11 mouse cellular contexts compared by ENCODE assay signal in the genomic region with DNA sequence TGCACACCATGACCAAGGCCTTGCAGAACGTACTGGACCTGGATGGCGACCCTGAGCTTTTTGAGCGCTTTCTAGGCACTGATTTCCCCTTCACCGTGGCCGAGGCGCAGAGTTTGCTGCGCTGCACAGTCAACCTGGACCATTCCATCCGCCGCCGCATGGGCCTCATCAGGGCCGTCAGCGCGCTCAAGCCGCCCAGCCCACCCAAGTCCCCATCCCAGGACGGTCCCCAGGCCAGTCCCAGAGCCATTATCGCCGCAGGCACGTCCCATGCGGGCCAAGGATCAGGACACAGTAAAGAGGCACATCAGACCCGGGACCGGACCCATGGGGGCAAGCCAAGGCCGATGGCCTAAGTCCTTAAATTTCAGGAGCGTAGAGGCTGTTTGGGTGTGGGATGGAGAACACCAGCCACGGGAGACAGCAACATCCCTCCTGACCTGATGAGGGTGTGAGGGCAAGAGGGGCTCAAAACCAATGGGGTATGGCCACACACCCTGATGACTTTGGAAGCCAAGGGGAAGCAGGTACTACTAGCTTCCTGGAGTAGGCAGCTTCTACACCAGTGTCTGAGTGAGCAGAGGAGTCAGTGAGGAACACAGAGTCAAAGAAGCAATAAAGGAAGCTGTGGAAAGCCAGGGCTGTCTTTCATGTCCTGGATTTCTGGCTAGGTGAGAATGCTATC. TPM values are rescaled to one million over a fixed set of nuclear protein-coding genes. Genes with fewer than 3 reads are reported as not detected.
DNase-seq lines count a peak whose midpoint lies in the region; ATAC-seq and TF ChIP-seq lines count a peak whose summit lies in the region.
"Had no signal": no experiment of that assay in that cellular context is flagged by ENCODE, and none has a peak within 500 bp of the region (broad histone marks: within the 10 kb centered on the region; RNA-seq: fewer than 3 reads in every experiment).

No protein-coding gene starts in this region.

- H3K4me2 ChIP-seq in forebrain, embryonic 11.5 days (ENCODE audit: low read depth, low read length, severe bottlenecking): peak overlapping the region; percentile 63
- peak overlapping the region; percentile 68 for H3K4me2 ChIP-seq in neural tube, embryonic 14.5 days (ENCODE audit: low read depth, low read length)

- peak; percentile 45 for ATAC-seq in forebrain, embryonic 11.5 days (replicated peaks; ENCODE audit: low FRiP score)
- peak; percentile 19; the same call in 1 of the 2 replicates for ATAC-seq in neural tube, embryonic 14.5 days (ENCODE audit: low read depth)
- ATAC-seq: inflammation-experienced regulatory T-cells, adult 6 months had no signal

- peak overlapping the region; percentile 40 for H3K4me3 ChIP-seq in left cerebral cortex, adult 2 months
- H3K4me3 ChIP-seq in forebrain, embryonic 11.5 days (ENCODE audit: low read depth, low read length): peak overlapping the region; percentile 34
- peak overlapping the region; percentile 59 for H3K4me3 ChIP-seq in limb, embryonic 10.5 days
- peak overlapping the region; percentile 33 for H3K4me3 ChIP-seq in neural tube, embryonic 14.5 days (ENCODE audit: low read depth, low read length)
- H3K4me3 ChIP-seq: myocyte had no signal

- H3K36me3 ChIP-seq in forebrain, embryonic 11.5 days (ENCODE audit: control insufficient read depth, insufficient read depth, low read length): no peaks in the 10 kb centered on the region; the same call in 1 of the 2 replicates
- H3K36me3 ChIP-seq in limb, embryonic 10.5 days: peaks cover 15% of the 10 kb centered on the region
- H3K36me3 ChIP-seq in neural tube, embryonic 14.5 days (ENCODE audit: control insufficient read depth, insufficient read depth, low read length): peaks cover 4% of the 10 kb centered on the region; the same call in 1 of the 2 replicates

- peaks cover 10% of the 10 kb centered on the region for H3K4me1 ChIP-seq in forebrain, embryonic 11.5 days (replicated peaks; ENCODE audit: control insufficient read depth, insufficient read depth, low read length)
- H3K4me1 ChIP-seq in limb, embryonic 10.5 days: peaks cover 30% of the 10 kb centered on the region
- H3K4me1 ChIP-seq in neural tube, embryonic 14.5 days (ENCODE audit: control insufficient read depth, insufficient read depth, low read length): peaks cover 18% of the 10 kb centered on the region

- no peaks in the 10 kb centered on the region for H3K9me3 ChIP-seq in forebrain, embryonic 11.5 days (ENCODE audit: control insufficient read depth, low read length)
- H3K9me3 ChIP-seq in limb, embryonic 10.5 days (replicated peaks): no peaks in the 10 kb centered on the region
- no peaks in the 10 kb centered on the region for H3K9me3 ChIP-seq in neural tube, embryonic 14.5 days (ENCODE audit: control insufficient read depth, low read length)

- H3K27me3 ChIP-seq in forebrain, embryonic 11.5 days (ENCODE audit: control insufficient read depth, insufficient read depth, low read length): peaks cover 58% of the 10 kb centered on the region
- H3K27me3 ChIP-seq in limb, embryonic 10.5 days (ENCODE audit: low read depth, poor library complexity, severe bottlenecking): peaks cover 69% of the 10 kb centered on the region
- H3K27me3 ChIP-seq in neural tube, embryonic 14.5 days (ENCODE audit: control insufficient read depth, insufficient read depth, low read length): peaks cover 49% of the 10 kb centered on the region

- TF ChIP-seq CTCF in left cerebral cortex, adult 2 months (IDR thresholded peaks at IDR 0.05): no peak

- no peak for DNase-seq in left cerebral cortex, adult 2 months (ENCODE audit: extremely low spot score in 1 of 2, low spot score in 2 of 2)
- DNase-seq in left cerebral cortex, postnatal 36 days (ENCODE audit: low spot score in 2 of 2): no peak
- DNase-seq in forebrain, embryonic 11.5 days (ENCODE audit: low spot score): no peak
- no peak for DNase-seq in limb, embryonic 10.5 days (ENCODE audit: low spot score)
- DNase-seq in adipocyte (ENCODE audit: low spot score): no peak
- no peak for DNase-seq in left cerebral cortex, adult 18-20 months (ENCODE audit: low spot score in 2 of 2)
- no peak for DNase-seq in layer of hippocampus, adult 9-11 months
- DNase-seq: cerebellum, adult 8-10 months had no signal

- no peak overlapping the region for H3K27ac ChIP-seq in left cerebral cortex, adult 2 months
- H3K27ac ChIP-seq in forebrain, embryonic 11.5 days (ENCODE audit: low read depth, low read length): no peak overlapping the region
- H3K27ac ChIP-seq in limb, embryonic 10.5 days: peak overlapping the region; percentile 67
- H3K27ac ChIP-seq in neural tube, embryonic 14.5 days (ENCODE audit: low read depth, low read length): no peak overlapping the region

- H3K9ac ChIP-seq in forebrain, embryonic 11.5 days (ENCODE audit: low read length): peak overlapping the region; percentile 41
- H3K9ac ChIP-seq in neural tube, embryonic 14.5 days (replicated peaks; ENCODE audit: low read depth, low read length): peak overlapping the region; percentile 50

- intact Hi-C loops in left cerebral cortex, adult 2 months (cut with DNase I): no loop called here
- intact Hi-C loops in left cerebral cortex, postnatal 36 days (cut with DNase I): loop anchor here (5.0 kb wide), 1 partner anchor 38 kb away; a partner anchor contains a TSS

- 12% methylated on average over 24 of the region's 24 CpGs for WGBS in forebrain, embryonic 11.5 days
- 14% methylated on average over 24 of the region's 24 CpGs for WGBS in limb, embryonic 10.5 days
- WGBS in neural tube, embryonic 14.5 days: 15% methylated on average over 24 of the region's 24 CpGs

RNA-seq across cellular contexts. Expression of a gene that starts 6.9 kb away (rescaled TPM):
- under 1 TPM; 0.44 to 0.84 TPM for total RNA-seq in left cerebral cortex, adult 2 months (2021)
- total RNA-seq in left cerebral cortex, postnatal 36 days (2021): under 1 TPM; 0.68 to 0.94 TPM
- polyA plus RNA-seq in forebrain, embryonic 11.5 days (2014; fragmentation: Nextera tagmentation; extraction: Ambion mirVana): 0.11 TPM in 1 of 2 replicates, not detected in the other
- polyA plus RNA-seq in limb, embryonic 10.5 days (2016; fragmentation: Nextera tagmentation; extraction: Ambion mirVana): 0.10 and 0.11 TPM in 2 replicates
- polyA plus RNA-seq in neural tube, embryonic 14.5 days (2014; fragmentation: Nextera tagmentation; extraction: Ambion mirVana): 0.52 and 1.2 TPM in 2 replicates
- total RNA-seq in left cerebral cortex, adult 18-20 months (2021): under 1 TPM; 0.72 to 0.94 TPM
- polyA plus RNA-seq: inflammation-experienced regulatory T-cells, adult 6 months had no signal

RNA-seq across cellular contexts. Expression of a gene that starts 16.4 kb away (rescaled TPM):
- total RNA-seq in left cerebral cortex, adult 2 months (2021): 10 to 100 TPM; 16.6 to 18.4 TPM
- 10 to 100 TPM; 18.2 to 19.5 TPM for total RNA-seq in left cerebral cortex, postnatal 36 days (2021)
- polyA plus RNA-seq in forebrain, embryonic 11.5 days (2014; fragmentation: Nextera tagmentation; extraction: Ambion mirVana): 43.7 and 54.1 TPM in 2 replicates
- polyA plus RNA-seq in limb, embryonic 10.5 days (2016; fragmentation: Nextera tagmentation; extraction: Ambion mirVana): 74.0 and 90.5 TPM in 2 replicates
- 31.7 and 33.8 TPM in 2 replicates for polyA plus RNA-seq in neural tube, embryonic 14.5 days (2014; fragmentation: Nextera tagmentation; extraction: Ambion mirVana)
- 10 to 100 TPM; 18.7 to 21.1 TPM for total RNA-seq in left cerebral cortex, adult 18-20 months (2021)

RNA-seq across cellular contexts. Expression of a gene that starts 16.4 kb away (rescaled TPM):
- 1 to 10 TPM; 6.7 to 7.9 TPM for total RNA-seq in left cerebral cortex, adult 2 months (2021)
- 1 to 10 TPM; 6.8 to 7.2 TPM for total RNA-seq in left cerebral cortex, postnatal 36 days (2021)
- polyA plus RNA-seq in forebrain, embryonic 11.5 days (2014; fragmentation: Nextera tagmentation; extraction: Ambion mirVana): 2.9 and 4.5 TPM in 2 replicates
- polyA plus RNA-seq in limb, embryonic 10.5 days (2016; fragmentation: Nextera tagmentation; extraction: Ambion mirVana): 2.3 and 2.4 TPM in 2 replicates
- polyA plus RNA-seq in neural tube, embryonic 14.5 days (2014; fragmentation: Nextera tagmentation; extraction: Ambion mirVana): 2.8 and 3.2 TPM in 2 replicates
- 1 to 10 TPM; 7.6 to 7.8 TPM for total RNA-seq in left cerebral cortex, adult 18-20 months (2021)

RNA-seq across cellular contexts. Expression of a gene that starts 38.3 kb away (rescaled TPM):
- total RNA-seq in left cerebral cortex, adult 2 months (2021): 100 to 1,000 TPM; 148 to 150 TPM
- total RNA-seq in left cerebral cortex, postnatal 36 days (2021): 100 to 1,000 TPM; 135 to 140 TPM
- polyA plus RNA-seq in forebrain, embryonic 11.5 days (2014; fragmentation: Nextera tagmentation; extraction: Ambion mirVana): 5.1 and 7.8 TPM in 2 replicates
- polyA plus RNA-seq in limb, embryonic 10.5 days (2016; fragmentation: Nextera tagmentation; extraction: Ambion mirVana): 25.9 and 27.2 TPM in 2 replicates
- polyA plus RNA-seq in neural tube, embryonic 14.5 days (2014; fragmentation: Nextera tagmentation; extraction: Ambion mirVana): 8.1 and 15.8 TPM in 2 replicates
- 100 to 1,000 TPM; 139 to 147 TPM for total RNA-seq in left cerebral cortex, adult 18-20 months (2021)

RNA-seq across cellular contexts. Expression of a gene that starts 52.5 kb away (rescaled TPM):
- total RNA-seq in left cerebral cortex, adult 2 months (2021): 1 to 10 TPM; 1.5 to 2.0 TPM
- 1 to 10 TPM; 1.2 to 1.3 TPM for total RNA-seq in left cerebral cortex, postnatal 36 days (2021)
- 0.40 and 0.47 TPM in 2 replicates for polyA plus RNA-seq in forebrain, embryonic 11.5 days (2014; fragmentation: Nextera tagmentation; extraction: Ambion mirVana)
- polyA plus RNA-seq in limb, embryonic 10.5 days (2016; fragmentation: Nextera tagmentation; extraction: Ambion mirVana): 0.71 and 0.93 TPM in 2 replicates
- 0.13 and 0.27 TPM in 2 replicates for polyA plus RNA-seq in neural tube, embryonic 14.5 days (2014; fragmentation: Nextera tagmentation; extraction: Ambion mirVana)
- total RNA-seq in left cerebral cortex, adult 18-20 months (2021): 1 to 10 TPM; 2.0 to 2.7 TPM
